Mouse (Mus musculus) lung, postnatal 25 days (tissue): Measurements from ENCODE around the gene Tnk2.
A peak's percentile ranks its signal among the peaks of the same experiment; 100 is the strongest.

Experiments
- DNase-seq: peaks from one replicate; pipeline ENCODE4 v3.0.0; 2022; ENCODE audit warnings: low spot score

The Tnk2 gene

DNA sequence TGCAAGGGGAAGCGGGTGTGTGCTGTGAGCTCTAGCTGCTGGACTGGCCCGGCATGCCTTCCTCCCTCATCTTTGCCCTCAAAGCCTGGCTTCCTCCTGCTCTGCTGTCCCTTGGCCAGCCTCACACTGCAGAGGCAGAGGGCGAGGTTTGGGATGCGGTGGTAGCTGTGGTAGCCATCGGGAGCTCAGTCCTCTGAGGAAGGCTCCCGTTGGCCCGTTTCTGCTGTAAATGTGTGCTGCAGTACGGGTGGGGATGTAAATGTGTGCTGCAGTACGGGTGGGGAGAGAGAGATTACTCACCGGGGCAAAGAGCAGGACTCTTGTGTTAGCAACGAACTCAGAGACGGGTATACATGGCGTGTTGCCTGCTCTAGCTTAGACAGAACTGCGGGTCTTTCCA lies 35.1 kb downstream of the Tnk2 start:
- no peak for DNase-seq

DNA sequence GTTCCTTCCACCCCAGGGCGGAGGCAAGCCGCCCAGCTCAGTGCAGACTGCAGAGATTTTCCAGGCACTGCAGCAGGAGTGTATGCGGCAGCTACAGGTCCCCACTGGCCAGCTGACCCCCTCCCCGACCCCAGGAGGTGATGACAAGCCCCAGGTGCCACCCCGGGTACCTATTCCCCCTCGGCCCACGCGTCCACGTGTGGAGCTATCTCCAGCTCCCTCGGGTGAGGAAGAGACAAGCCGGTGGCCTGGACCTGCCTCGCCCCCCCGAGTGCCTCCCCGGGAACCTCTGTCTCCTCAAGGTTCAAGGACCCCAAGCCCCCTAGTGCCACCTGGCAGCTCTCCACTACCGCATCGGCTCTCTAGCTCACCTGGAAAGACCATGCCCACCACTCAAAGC lies 36.3 kb downstream of the Tnk2 start:
- no peak for DNase-seq

DNA sequence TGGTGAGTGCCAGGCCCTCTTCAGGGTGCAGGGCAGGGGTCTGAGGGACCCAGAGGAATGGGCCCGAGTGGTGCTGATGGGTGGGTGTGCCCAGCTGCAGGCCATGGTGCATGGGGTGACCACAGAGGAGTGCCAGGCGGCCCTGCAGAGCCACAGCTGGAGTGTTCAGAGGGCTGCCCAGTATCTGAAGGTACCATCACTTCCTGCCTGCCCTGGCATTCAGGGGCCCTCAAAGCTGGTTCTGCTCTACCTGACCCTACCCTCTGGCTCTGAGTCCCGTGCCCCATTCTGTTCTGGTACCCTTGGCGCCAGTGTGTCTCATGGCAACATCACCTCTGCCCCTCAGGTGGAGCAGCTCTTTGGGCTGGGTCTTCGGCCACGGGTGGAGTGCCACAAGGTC lies 37.1 kb downstream of the Tnk2 start:
- DNase-seq: no peak

DNA sequence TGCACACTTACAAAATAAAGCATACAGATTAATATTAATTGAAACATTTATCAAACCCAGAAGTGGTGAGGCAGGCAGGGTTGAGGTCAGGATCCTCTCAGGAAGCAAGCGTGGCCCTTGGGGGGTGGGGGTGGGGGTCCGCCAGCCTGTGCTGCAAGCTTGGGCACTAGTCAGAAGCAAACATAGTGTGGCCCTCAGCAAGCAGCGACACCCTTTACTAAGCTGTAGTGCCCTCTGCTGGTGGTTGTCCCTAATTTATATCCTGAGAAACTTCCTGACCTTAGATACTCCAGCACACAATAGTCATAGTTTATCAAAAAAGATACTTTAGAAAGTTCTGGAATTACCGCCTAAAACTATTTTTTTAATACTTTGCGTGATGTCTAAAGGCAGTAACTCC lies 38.5 kb downstream of the Tnk2 start:
- DNase-seq: peak; percentile 82

DNA sequence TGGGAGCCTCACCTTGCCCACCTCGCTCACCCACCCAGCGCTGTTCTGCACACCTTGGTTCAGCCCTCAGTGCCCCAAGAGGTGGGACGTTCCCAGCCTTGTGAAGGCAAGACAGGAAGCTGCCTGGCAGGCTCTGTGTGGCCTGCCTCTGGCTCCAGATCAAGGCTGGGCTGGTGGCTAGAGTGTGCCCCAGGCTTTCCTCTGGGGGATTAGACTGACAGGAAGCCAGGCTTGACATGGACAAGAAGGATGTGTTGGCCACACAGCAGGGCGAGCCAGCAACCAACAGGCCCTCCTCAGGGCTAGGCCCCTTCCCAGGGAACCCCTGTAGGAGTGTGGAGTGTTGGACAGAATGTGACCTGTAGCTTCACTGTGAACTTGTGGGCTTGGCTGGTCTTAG lies 39.2 kb downstream of the Tnk2 start:
- DNase-seq: no peak

DNA sequence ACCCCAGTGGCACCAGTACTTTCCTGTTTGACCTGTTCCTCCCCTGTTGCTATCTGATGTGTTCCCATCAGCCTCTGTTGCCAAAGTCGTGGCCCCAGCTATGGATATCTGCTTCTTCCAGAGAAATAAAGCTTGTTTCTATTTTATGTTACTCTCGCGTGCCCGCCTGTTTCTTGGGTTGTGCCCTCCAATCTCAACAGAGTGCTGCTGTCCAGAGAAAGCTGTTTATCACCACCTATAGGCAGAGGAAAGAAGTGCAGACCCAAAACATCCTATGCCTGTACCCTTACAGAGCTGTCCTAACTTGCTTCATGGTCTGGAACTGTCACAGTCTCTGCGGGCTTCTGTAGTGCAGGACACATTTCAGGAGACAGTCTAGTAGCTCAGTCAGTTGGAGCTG lies 39.7 kb downstream of the Tnk2 start:
- DNase-seq: peak; percentile 62

DNA sequence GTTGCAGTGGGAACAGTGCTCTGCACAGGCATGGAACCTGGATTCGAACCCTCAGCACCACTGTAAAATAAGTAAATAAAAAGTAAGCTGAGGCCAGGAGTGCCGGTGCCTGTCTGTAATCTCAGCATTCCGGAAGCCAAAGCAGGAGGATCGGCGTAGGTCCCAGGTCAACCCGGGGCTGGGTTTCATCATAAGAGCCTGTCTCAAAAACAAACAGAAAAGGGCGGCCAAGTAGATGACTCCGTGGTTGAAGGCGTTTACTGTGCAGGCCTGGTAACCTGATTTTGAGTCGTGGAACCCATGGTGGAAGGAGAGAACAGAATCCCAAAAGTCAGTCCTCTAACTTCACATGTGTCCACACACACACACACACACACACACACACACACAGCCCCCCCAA lies 41.7 kb downstream of the Tnk2 start:
- no peak for DNase-seq

DNA sequence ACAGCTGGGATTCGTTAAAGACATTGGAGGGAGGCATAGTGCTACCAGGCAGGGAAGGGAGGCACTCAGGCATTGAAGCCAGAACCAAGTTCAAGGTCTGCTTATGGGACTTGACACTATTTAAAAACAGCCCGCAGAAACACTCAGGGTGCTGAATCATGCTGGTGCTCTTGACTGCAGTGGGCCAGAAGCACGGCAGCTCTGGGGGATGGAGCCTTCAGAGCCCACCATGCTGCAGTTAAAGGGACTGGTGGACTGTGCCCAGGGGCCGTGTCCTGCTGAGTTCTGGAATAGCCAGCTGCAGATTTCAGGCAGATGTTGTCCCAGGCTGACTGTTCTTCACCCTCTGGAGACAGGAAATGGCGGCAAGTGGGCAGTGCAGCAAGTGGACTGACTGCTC lies 42.3 kb downstream of the Tnk2 start:
- DNase-seq: no peak

DNA sequence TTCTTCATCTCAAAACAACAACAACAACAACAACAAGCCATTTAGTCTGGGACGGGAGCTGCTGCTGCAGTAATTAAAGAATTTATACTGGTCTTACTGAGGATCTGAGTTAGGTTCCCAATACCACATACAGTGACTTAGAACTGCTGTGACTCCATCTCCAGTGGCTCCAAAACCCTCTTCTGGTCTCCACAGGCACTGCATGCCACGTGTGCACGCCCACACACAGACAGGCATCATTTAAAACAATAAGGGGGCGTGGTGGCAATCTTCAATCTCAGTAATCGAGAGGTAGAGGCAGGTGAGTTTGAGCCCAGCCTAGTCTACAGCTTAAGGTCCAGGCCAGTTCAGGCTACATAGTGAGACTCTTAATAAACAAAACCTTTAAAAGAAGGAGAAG lies 43.5 kb downstream of the Tnk2 start:
- DNase-seq: no peak

DNA sequence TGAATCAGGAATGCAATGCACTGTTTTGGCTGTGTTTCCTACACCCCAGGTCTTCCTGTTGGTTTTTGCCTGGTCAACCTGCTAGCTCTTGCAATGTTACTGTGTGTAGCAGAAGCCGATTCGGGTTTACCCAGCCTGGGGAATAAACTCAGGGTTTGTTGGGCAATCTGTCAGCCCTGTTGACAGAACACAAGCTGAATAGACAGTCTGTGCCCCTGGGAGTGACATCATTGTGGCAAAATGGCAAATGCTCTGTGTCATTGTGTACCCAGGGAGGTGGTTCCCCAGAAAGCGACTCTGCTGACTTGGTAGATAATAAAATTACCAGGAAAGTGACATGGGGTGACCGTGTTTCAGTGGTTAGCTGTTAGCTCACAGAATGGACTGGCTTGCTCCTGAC lies 45.1 kb downstream of the Tnk2 start:
- no peak for DNase-seq

DNA sequence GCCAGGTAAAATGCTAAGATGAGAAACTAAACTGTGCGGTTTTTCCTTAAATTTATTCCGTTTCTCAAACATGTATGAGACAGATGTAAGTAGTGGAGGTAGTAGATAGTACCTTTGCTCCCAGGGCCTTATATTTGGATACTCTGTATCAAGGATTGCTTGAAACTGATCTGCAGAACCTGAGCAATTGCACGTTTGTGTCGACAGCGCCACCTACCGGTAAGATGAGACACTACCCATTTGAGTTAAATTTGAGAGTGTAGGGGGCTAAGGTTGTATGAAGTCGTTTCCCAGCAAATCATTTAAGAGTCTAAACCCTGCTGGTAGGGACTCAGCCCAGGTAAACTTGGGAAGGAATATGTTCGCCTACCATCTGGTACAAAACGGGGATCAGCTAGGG lies 45.8 kb downstream of the Tnk2 start:
- peak; percentile 62 for DNase-seq

DNA sequence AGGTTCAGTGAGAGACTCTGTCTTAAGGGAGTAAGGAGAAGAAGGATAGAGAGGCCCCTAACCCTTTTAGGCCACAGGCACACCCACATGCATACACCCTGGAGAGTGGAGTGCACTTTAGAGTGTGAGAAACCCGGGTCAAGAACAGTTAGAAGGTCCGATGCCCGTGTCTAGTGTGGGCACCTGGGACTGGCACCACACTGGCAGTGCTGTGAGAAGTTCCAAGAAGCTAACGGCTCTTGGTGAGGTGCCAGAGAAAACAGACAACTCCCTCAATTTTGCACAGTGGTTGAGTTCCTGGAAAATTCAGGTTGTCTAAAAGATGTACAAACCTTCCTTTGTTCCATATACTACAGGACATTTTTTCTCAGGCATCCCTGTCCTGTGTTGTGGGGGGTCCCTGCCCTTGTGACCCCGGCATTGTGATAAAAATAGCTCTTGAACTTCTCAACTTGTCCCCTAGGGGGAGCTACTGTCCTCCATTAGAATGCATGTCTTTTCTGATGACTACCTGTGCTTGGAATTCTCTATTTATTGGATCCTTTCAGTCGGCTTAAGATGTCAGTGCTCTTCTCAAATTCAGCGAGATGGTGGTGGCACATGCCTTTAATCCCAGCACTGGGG lies 53.3 kb downstream of the Tnk2 start:
- DNase-seq: peak; percentile 51

DNA sequence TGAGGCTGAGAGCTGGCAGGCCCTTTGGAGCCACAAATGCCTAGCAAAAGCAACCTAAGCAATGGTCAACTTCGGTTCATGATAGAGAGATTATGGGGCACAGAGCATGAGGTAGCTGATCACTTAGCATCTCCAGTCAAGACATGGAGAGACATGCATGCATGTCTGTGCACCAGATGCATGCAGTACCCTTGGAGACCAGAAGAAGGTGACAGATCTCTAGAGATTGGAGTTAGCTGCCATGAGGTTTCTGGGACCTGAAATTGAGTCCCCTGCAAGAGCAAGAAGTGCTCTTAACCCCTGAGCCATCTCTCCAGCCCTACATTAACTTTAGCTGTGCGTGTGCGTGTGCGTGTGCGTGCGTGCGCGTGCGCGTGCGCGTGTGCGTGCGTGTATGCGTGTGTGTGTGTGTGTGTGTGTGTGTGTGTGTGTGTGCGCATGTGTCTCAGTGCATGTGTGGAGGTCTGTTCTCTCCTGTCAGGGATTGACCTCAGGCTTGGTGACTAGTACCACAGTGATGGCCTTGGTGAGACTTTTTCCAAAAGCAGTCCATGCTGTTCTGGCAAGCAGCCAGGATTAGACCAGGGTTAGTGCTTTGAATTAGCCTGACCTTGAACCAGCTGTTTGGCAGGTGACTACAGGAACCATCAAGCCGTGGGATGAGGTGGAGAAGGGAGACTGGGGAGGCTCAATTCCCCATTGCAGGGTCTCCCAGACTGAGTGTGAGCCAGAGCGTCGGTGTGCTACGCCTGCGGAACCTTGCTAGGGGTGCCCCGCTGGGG lies 54.2 kb downstream of the Tnk2 start:
- no peak for DNase-seq

DNA sequence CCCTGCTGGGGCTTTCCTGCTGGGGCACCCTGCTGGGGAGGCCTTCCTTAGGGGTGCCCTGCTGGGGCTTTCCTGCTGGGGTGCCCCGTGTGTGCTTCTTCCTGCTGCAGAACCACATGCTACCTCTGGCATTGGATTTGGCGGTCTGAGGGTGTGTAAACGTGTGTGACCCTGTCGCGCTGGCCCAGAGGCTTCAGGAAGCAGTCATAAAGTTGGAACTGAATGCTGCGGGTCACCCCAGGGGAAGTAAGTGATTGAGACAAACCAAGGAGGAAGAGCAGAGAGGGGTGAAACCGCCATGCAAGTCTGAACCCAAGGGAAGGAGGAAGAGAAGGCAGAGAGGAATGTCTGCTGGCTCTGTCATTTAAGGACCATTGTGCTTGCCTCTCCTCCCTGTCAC lies 54.9 kb downstream of the Tnk2 start:
- DNase-seq: no peak

DNA sequence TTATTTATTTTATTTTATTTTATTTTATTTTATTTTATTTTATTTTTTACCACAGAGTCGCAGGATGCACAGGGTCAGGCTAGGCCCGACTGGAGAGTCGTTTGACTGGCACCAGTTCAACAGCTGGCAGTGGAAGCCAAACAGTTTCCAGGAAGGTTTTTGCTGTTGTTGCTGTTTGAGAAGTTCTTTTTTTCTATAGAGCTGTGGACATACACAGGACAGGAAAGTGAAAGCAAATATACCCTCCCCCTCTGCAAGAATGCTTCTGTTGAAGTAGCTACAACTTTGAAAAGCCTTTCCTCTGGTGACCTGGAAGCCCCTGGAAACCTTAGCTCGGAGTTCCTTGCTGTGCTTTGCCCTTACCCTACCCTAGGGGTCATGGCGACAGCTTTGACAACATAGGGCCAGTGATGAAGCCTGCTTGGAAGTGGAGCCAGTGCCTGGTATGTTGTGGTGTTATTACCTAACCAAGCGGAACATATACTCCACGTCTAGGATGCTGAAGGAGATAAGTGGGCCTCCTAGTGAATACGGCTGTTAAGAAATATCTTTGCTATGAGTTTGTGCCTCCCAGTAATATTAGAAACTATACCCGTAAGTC lies 59.7 kb downstream of the Tnk2 start:
- DNase-seq: peak; percentile 52

DNA sequence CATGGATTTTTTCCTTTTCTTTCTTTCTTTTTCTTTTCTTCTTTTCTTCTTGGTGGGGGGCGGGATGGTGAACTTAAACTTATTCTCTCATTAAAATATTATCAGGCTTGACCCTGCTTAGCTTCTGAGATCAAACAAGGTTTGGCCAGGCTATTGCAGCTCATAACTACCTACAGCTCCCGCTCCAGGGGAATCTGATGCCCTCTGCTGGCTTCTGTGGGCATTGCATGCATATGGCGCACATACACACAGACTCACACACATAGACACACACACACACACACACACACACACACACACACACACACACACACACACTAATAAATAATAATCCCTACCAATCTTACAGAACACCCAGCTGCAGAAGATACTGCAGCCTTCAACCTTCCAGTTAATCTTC lies 61.9 kb downstream of the Tnk2 start:
- no peak for DNase-seq

DNA sequence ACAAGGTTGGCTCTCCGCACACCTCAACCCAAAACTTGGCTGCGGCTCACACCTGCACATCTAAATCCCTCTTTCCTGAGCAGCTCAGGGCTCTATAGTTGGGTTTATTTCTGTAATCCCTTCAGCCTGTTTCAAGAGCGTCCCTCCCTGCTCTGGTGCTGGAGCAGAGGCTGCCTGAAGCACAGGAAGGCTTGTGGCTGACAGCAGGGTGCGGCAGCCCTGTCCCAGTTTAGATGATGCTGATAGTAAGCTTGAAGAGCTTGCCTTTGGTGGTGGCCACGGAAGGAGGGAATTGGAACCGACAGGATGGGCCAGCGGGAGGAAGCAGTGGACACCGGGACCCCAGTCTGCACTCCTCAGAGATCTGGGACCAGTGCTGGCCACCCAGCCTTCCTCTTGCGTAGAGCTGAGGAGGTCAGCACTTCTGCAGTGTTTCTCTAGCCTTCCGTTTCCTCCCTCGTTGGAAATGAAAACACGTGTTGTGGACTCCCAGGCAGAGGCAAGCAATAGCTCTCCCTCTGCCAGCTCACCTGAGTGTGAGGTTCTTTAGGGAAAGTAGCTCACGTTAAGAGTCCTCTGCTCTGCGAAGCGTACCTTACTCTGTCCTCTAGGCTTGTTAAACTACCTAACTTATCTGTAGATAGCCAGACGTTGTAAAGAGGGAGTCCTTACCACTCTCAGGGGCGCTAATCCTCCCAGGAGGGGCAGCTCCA lies 63.6 kb downstream of the Tnk2 start:
- no peak for DNase-seq

DNA sequence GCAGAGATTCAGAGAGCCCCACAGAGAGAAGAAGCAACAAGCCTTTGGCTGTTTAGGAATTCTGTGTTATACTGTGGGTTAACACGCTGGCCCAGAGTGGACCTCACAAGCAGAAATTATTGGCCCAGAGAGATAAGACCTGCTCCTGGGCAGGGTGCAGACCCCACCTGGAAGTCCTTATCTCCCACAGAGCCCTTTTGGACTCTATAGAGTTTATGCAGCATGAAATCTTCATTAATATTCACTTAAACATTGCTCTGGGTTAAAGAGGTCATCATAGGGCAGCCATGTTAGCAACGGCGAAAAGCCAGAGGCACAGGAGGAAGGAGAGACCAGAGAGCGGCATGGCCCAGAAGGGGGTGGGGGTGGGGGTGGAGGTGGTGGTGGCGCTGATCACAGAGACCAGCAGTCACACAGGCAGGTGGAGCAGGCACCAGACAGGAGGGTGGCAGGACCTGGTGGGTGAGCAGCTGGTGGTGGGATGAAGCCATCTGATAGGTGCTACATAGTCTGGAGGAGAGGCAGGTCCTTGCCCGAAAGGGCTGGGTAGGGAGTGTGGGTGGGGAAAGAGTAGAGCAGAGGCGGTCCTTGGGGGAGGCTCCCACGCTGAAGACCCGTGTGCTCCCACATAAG lies 64.3 kb downstream of the Tnk2 start:
- no peak for DNase-seq

DNA sequence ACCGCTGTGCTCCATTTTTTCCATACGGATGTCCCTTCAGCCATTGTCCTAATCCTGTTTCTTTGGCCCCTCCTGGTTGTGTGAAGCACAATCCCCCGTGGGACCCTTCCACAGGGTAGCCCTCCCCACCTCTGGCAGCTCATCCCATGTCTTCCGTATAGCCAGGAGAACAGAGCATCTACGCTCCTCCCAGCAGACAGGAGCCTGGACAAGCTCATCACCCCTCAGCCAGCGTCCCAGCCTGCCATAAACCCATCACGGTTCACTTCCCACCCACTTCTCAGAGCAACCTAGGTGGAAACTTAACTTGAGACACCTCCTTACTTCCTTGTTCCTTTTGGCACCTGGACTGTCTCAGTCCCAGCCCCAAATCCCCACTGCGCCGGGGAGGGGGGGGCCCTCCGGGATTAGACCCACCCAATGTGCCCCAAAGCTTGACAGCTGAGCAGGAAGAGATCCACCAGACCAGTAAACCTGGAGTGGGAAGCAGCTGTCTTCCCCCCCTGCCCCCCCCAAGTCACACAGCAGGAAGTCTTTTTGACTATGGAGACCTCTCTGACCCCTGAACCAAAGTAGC lies 64.9 kb downstream of the Tnk2 start:
- DNase-seq: no peak

DNA sequence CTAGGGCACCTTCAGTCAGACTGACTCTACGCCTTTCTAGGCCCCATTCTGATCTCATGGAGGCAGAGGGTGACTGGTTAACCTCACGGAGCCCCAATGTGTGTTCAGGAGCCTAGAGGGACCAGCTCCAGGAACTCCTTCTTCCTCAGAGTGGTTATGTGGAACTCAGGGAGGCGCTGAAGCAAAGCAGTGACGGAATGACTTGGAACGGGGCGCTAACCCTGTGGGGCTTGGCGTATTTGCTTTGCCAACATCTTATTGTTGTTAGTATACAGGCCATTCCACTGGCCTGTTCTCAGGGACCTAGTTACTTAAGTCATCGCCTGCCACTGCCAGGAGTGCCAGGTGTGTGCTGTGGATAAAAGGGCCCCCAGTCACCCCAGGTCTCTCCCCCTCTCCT lies 65.4 kb downstream of the Tnk2 start:
- peak; percentile 52 for DNase-seq

DNA sequence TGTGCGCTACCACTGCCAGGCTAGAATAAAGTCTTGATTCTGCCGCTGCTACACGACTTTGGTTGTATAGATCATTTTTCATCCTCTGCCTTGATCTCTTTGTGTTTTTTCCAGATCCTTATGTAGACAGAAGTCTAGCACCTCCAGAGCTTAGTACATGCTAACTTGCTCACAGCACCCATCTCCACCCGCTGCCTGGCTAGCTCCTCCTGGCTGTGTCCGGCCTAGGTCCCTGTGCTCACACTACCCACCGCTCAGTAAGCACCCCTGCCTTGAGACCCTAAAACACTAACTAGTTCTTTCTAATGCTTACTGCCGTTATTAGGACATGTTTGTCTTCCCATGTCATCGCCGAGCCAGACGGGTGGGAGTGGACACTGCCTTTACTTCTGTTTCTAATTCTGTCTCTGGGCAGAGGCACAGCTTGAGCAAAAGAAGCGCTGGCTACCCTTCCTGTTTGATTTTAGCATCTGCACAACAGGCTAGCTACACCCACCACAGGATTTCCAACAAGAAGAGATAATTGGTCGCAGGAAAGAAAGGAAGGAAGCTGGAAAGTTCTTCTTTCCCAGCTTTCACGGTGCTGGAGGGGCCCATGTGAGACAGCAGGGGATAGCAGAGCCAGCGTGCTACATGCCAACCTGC lies 66.9 kb downstream of the Tnk2 start:
- DNase-seq: peak; percentile 26

DNA sequence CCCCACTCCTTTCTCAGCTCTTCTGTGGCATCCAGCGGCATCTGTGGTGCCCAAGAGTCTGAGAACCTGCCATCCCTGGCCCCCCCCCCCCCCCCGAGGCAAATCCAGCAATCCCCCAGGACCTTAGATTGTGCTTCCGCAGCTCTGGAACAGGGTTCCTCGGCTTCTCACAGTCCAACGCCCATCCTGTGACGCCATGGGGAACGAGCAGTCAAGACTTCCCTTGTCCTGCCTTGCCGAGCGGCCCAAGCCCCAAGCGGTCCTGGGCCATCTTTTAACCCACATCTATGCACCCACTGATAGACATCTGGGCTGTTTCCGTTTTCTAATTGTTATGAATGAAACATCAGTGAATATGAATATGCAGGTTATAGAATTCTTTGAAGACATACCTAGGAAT lies 68.5 kb downstream of the Tnk2 start:
- no peak for DNase-seq
